In the genomic region with DNA sequence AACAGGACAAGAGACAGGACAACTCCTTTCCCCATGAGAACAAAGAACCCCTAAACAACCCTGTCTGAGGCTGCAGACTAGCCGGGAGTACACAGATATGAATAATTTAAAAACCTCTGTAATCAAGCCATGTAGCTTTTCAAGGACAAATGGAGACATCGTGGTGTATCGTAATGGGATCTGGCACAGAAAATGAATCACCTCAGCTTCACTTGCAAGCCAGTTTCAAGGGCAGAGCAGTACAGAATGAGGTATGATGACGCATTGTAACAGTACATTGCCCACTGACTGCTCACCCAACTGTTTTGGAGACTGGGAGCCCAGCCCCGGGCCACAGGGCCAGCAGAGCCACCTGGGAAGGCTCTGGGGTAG, we compare ENCODE assay signal across 10 mouse cellular contexts. TPM values are rescaled to one million over a fixed set of nuclear protein-coding genes. Genes with fewer than 3 reads are reported as not detected.
DNase-seq lines count a peak whose midpoint lies in the region; ATAC-seq lines count a peak whose summit lies in the region.
"Had no signal": no experiment of that assay in that cellular context is flagged by ENCODE, and none has a peak within 500 bp of the region (broad histone marks: within the 10 kb centered on the region; RNA-seq: fewer than 3 reads in every experiment).

No protein-coding gene starts in this region.

- no peaks in the 10 kb centered on the region for H3K27me3 ChIP-seq in limb, embryonic 13.5 days
- H3K27me3 ChIP-seq in limb, embryonic 10.5 days (ENCODE audit: low read depth, poor library complexity, severe bottlenecking) = no peaks in the 10 kb centered on the region
- H3K27me3 ChIP-seq in hindbrain, embryonic 14.5 days (ENCODE audit: control insufficient read depth, insufficient read depth, low read length) = no peaks in the 10 kb centered on the region
- no peaks in the 10 kb centered on the region for H3K27me3 ChIP-seq in neural tube, embryonic 14.5 days (ENCODE audit: control insufficient read depth, insufficient read depth, low read length)

- H3K9ac ChIP-seq in limb, embryonic 13.5 days = no peak overlapping the region
- 0 out of 2 replicates have a peak overlapping the region, but pooled peaks have one; percentile 13 for H3K9ac ChIP-seq in hindbrain, embryonic 14.5 days
- H3K9ac ChIP-seq in neural tube, embryonic 14.5 days (replicated peaks; ENCODE audit: low read depth, low read length) = no peak overlapping the region

- no peak overlapping the region for H3K4me2 ChIP-seq in limb, embryonic 13.5 days (replicated peaks)
- H3K4me2 ChIP-seq in hindbrain, embryonic 14.5 days (replicated peaks) = no peak overlapping the region
- H3K4me2 ChIP-seq in neural tube, embryonic 14.5 days (ENCODE audit: low read depth, low read length) = no peak overlapping the region

- peaks cover 13% of the 10 kb centered on the region; the same call in 1 of the 2 replicates for H3K4me1 ChIP-seq in limb, embryonic 13.5 days
- H3K4me1 ChIP-seq in limb, embryonic 10.5 days = peaks cover 12% of the 10 kb centered on the region
- H3K4me1 ChIP-seq in hindbrain, embryonic 14.5 days (replicated peaks; ENCODE audit: control insufficient read depth, insufficient read depth, low read length) = peaks cover 9% of the 10 kb centered on the region
- H3K4me1 ChIP-seq in neural tube, embryonic 14.5 days (ENCODE audit: control insufficient read depth, insufficient read depth, low read length) = peaks cover 9% of the 10 kb centered on the region

- no peak for DNase-seq in limb, embryonic 10.5 days (ENCODE audit: low spot score)
- DNase-seq in adrenal gland, postnatal 36 days = peak; percentile 58 to 68
- no peak for DNase-seq in hindbrain, embryonic 14.5 days (ENCODE audit: low spot score)
- no peak for DNase-seq in embryo, embryonic 11 days
- no peak for DNase-seq in spleen, adult 12 weeks (ENCODE audit: low spot score)
- no peak for DNase-seq in gastrocnemius, postnatal 4 days (ENCODE audit: low spot score in 2 of 2)
- DNase-seq: thymus, adult 2 months had no signal

- WGBS in limb, embryonic 13.5 days = 72% methylated on average over 5 of the region's 5 CpGs
- 83% methylated on average over 5 of the region's 5 CpGs for WGBS in limb, embryonic 10.5 days
- 39% methylated on average over 5 of the region's 5 CpGs for WGBS in hindbrain, embryonic 14.5 days
- WGBS in neural tube, embryonic 14.5 days = 31% methylated on average over 5 of the region's 5 CpGs

- H3K27ac ChIP-seq in limb, embryonic 13.5 days = peak overlapping the region; percentile 22; the same call in 1 of the 2 replicates
- H3K27ac ChIP-seq in limb, embryonic 10.5 days = no peak overlapping the region
- peak overlapping the region; percentile 78 for H3K27ac ChIP-seq in hindbrain, embryonic 14.5 days
- H3K27ac ChIP-seq in neural tube, embryonic 14.5 days (ENCODE audit: low read depth, low read length) = peak overlapping the region; percentile 56; the same call in 1 of the 2 replicates

- H3K4me3 ChIP-seq in limb, embryonic 13.5 days = no peak overlapping the region
- no peak overlapping the region for H3K4me3 ChIP-seq in limb, embryonic 10.5 days
- H3K4me3 ChIP-seq in hindbrain, embryonic 14.5 days (replicated peaks; ENCODE audit: low read length) = no peak overlapping the region
- H3K4me3 ChIP-seq in neural tube, embryonic 14.5 days (ENCODE audit: low read depth, low read length) = no peak overlapping the region

- H3K36me3 ChIP-seq in limb, embryonic 13.5 days = no peaks in the 10 kb centered on the region
- H3K36me3 ChIP-seq in limb, embryonic 10.5 days = no peaks in the 10 kb centered on the region
- H3K36me3 ChIP-seq in hindbrain, embryonic 14.5 days (replicated peaks; ENCODE audit: control insufficient read depth, insufficient read depth) = no peaks in the 10 kb centered on the region
- H3K36me3 ChIP-seq in neural tube, embryonic 14.5 days (ENCODE audit: control insufficient read depth, insufficient read depth, low read length) = no peaks in the 10 kb centered on the region

- H3K9me3 ChIP-seq in limb, embryonic 13.5 days = no peaks in the 10 kb centered on the region
- H3K9me3 ChIP-seq in limb, embryonic 10.5 days (replicated peaks) = no peaks in the 10 kb centered on the region
- H3K9me3 ChIP-seq in hindbrain, embryonic 14.5 days (ENCODE audit: control insufficient read depth, low read length) = no peaks in the 10 kb centered on the region
- H3K9me3 ChIP-seq in neural tube, embryonic 14.5 days (ENCODE audit: control insufficient read depth, low read length) = no peaks in the 10 kb centered on the region

- no peak for ATAC-seq in limb, embryonic 13.5 days (ENCODE audit: low FRiP score, low read depth)
- no peak for ATAC-seq in hindbrain, embryonic 14.5 days (ENCODE audit: low FRiP score)
- peak; percentile 53; the same call in 1 of the 2 replicates for ATAC-seq in neural tube, embryonic 14.5 days (ENCODE audit: low read depth)

RNA-seq across cellular contexts. Expression of gene Zdhhc19, which starts 28.2 kb away (rescaled TPM):
- not detected in 2 replicates for polyA plus RNA-seq in limb, embryonic 13.5 days (2015; fragmentation: Nextera tagmentation; extraction: Ambion mirVana)
- not detected in 2 replicates for polyA plus RNA-seq in limb, embryonic 10.5 days (2016; fragmentation: Nextera tagmentation; extraction: Ambion mirVana)
- not detected for total RNA-seq in adrenal gland, postnatal 36 days (2021)
- not detected in 2 replicates for polyA plus RNA-seq in hindbrain, embryonic 14.5 days (2014; fragmentation: Nextera tagmentation; extraction: Ambion mirVana)
- not detected in 2 replicates for polyA plus RNA-seq in neural tube, embryonic 14.5 days (2014; fragmentation: Nextera tagmentation; extraction: Ambion mirVana)
- total RNA-seq in gastrocnemius, postnatal 4 days (2021) = not detected
- total RNA-seq: ES-E14 had no signal
- polyA plus RNA-seq: thymus, adult 2 months had no signal

RNA-seq across cellular contexts. Expression of gene Slc51a, which starts 36.6 kb away (rescaled TPM):
- polyA plus RNA-seq in limb, embryonic 13.5 days (2015; fragmentation: Nextera tagmentation; extraction: Ambion mirVana) = 0.46 and 0.56 TPM in 2 replicates
- polyA plus RNA-seq in limb, embryonic 10.5 days (2016; fragmentation: Nextera tagmentation; extraction: Ambion mirVana) = 0.46 and 0.50 TPM in 2 replicates
- under 1 TPM in 1 of 2 experiments, not detected in 1; 0.36 TPM for total RNA-seq in adrenal gland, postnatal 36 days (2021)
- 0.23 and 0.47 TPM in 2 replicates for polyA plus RNA-seq in hindbrain, embryonic 14.5 days (2014; fragmentation: Nextera tagmentation; extraction: Ambion mirVana)
- polyA plus RNA-seq in neural tube, embryonic 14.5 days (2014; fragmentation: Nextera tagmentation; extraction: Ambion mirVana) = 0.17 and 0.40 TPM in 2 replicates
- not detected for total RNA-seq in gastrocnemius, postnatal 4 days (2021)

Comparison
In these comparisons a context has a peak if more than half of its experiments do, and no peak if none do; other contexts are left out.
1. DNase-seq: peak in adrenal gland, postnatal 36 days (2 of 2); none in limb, embryonic 10.5 days (single experiment), hindbrain, embryonic 14.5 days (single experiment), embryo, embryonic 11 days (single experiment), spleen, adult 12 weeks (single experiment) and gastrocnemius, postnatal 4 days (0 of 2).